Mouse (Mus musculus) brain, embryonic 14.5 days (tissue): ENCODE data around the gene Mrps24.

Experiments
- CTCF ChIP-seq: fragments of 200-500 bp; IDR thresholded peaks from 2 replicates; pipeline ENCODE4 v1.5.1; 2012; ENCODE audit warnings: inconsistent platforms, mild to moderate bottlenecking, moderate library complexity, borderline replicate concordance; ENCODE audit not compliant: insufficient read depth, insufficient read length; ENCODE audit errors: extremely low read depth
- POLR2A ChIP-seq: fragments of 200-500 bp; IDR thresholded peaks from 2 replicates; pipeline ENCODE4 v1.6.1; 2012; ENCODE audit warnings: mild to moderate bottlenecking, inconsistent platforms, borderline replicate concordance; ENCODE audit not compliant: poor library complexity, insufficient read depth, insufficient read length, severe bottlenecking; ENCODE audit errors: extremely low read depth

DNA sequence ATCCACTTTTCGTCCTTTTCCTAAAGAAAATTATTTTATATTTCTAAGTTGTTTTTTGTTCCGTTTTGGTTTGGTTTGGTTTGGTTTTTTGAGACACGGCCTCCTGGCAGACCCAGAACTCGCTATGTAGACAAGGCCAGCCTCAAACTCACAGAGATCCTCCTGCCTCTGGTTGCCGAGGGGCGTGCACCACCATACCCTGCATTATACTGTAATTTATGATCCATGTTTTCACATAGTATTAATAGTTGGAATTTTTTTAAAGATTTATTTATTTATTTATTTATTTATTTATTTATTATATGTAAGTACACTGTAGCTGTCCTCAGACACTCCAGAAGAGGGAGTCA, 47.1 kb upstream of the Mrps24 start:
- TF ChIP-seq POLR2A (no peak), CTCF (no peak)
